Mouse (Mus musculus) liver, adult 2 months (tissue): ENCODE results near the gene Insl5. TPM values are rescaled to one million over a fixed set of nuclear protein-coding genes. Genes with fewer than 3 reads are reported as not detected.

Experiments used
- DNase-seq: peaks from one replicate; pipeline ENCODE4 v3.0.0-alpha.2; 2011; ENCODE audit warnings: low read depth, low spot score; ENCODE audit errors: extremely low read depth
- H3K27ac ChIP-seq: fragments of 200-500 bp; replicated peaks from 2 replicates; pipeline ENCODE4 v1.5.1; 2012; ENCODE audit warnings: low read depth, mild to moderate bottlenecking, control low read depth, inconsistent platforms, low read length; ENCODE audit not compliant: insufficient read depth
- H3K27me3 ChIP-seq: fragments of 200-500 bp; 2 replicates; pipeline ENCODE4 v1.6.1; 2012; ENCODE audit warnings: mild to moderate bottlenecking, moderate library complexity, low read length, inconsistent platforms; ENCODE audit not compliant: control insufficient read depth, insufficient read depth
- H3K36me3 ChIP-seq: fragments of 200-500 bp; 2 replicates; pipeline ENCODE4 v1.6.1; 2012; ENCODE audit warnings: low read length, inconsistent platforms; ENCODE audit not compliant: control insufficient read depth, insufficient read depth
- H3K4me1 ChIP-seq: fragments of 200-500 bp; 2 replicates; pipeline ENCODE4 v1.6.1; 2011; ENCODE audit warnings: low read length; ENCODE audit not compliant: control insufficient read depth, insufficient read depth
- H3K4me3 ChIP-seq: fragments of 200-500 bp; 2 replicates; pipeline ENCODE4 v1.5.1; 2011; ENCODE audit warnings: low read depth, mild to moderate bottlenecking, control low read depth, low read length, moderate library complexity; ENCODE audit not compliant: insufficient read depth
- H3K79me2 ChIP-seq: fragments of 200-500 bp; 2 replicates; pipeline ENCODE4 v1.6.1; 2012; ENCODE audit warnings: inconsistent platforms, mild to moderate bottlenecking, low read length, moderate library complexity; ENCODE audit not compliant: control insufficient read depth, insufficient read depth
- H3K9ac ChIP-seq: fragments of 200-500 bp; 2 replicates; pipeline ENCODE4 v1.6.1; 2012; ENCODE audit warnings: low read depth, mild to moderate bottlenecking, control low read depth, inconsistent platforms, low read length
- CTCF ChIP-seq: fragments of 200-500 bp; IDR thresholded peaks from 2 replicates; pipeline ENCODE4 v1.5.1; 2011; ENCODE audit warnings: low read depth, low read length, control low read depth
- POLR2A ChIP-seq: fragments of 200-500 bp; IDR thresholded peaks from 2 replicates; pipeline ENCODE4 v1.6.1; 2011; ENCODE audit warnings: low read length, control low read depth; ENCODE audit not compliant: insufficient read depth; ENCODE audit errors: extremely low read depth
- WGBS: fragments of 180-500 bp; shearing (Covaris S2); methylation state at CpG from one replicate; pipeline ENCODE4 v1.1.7; 2018; 5-methylcytosine and 5-hydroxymethylcytosine counted together
- polyA plus RNA-seq: library from polyadenylated mRNA; depleted of rRNA; stranded (reverse); fragments of >200 nt; gene quantifications from 2 replicates; pipeline ENCODE4 v1.2.3, GENCODE M21; 2012; rRNA removed
- total RNA-seq: library from RNA; depleted of rRNA; stranded (reverse); fragments of >200 nt; gene quantifications from 2 replicates; pipeline ENCODE4 v1.2.3, GENCODE M21; 2014; rRNA removed

Insl5 gene
- total and polyA plus RNA-seq, 2 experiments = not detected

- Histone ChIP-seq H3K9ac (no peak overlapping the region), H3K27ac (no peak overlapping the region), H3K79me2 (no peaks in the 10 kb centered on the region), H3K36me3 (no peaks in the 10 kb centered on the region), H3K4me1 (peaks cover 10% of the 10 kb centered on the region; the same call in 1 of the 2 replicates), H3K27me3 (no peaks in the 10 kb centered on the region), H3K4me3 (no peak overlapping the region)
- no peak for DNase-seq
- 45% methylated on average over 16 of the region's 16 CpGs for WGBS
- TF ChIP-seq POLR2A (no peak), CTCF (no peak)
Measured at GRCm38 (mm10) chr4:102977778-102978321, 48.8 kb downstream of the Insl5 start.

- no peak overlapping the region for H3K9ac ChIP-seq
- no peak for TF ChIP-seq CTCF
- TF ChIP-seq POLR2A = no peak
- 22% methylated on average over 12 of the region's 12 CpGs for WGBS
- H3K4me1 ChIP-seq = peaks cover 10% of the 10 kb centered on the region; the same call in 1 of the 2 replicates
- H3K27me3 ChIP-seq = no peaks in the 10 kb centered on the region
- peak; percentile 83 for DNase-seq
- no peak overlapping the region for H3K27ac ChIP-seq
- H3K36me3 ChIP-seq = no peaks in the 10 kb centered on the region
- H3K79me2 ChIP-seq = no peaks in the 10 kb centered on the region
- no peak overlapping the region for H3K4me3 ChIP-seq
Measured at GRCm38 (mm10) chr4:102976290-102977275, 50.1 kb downstream of the Insl5 start.

GRCm38 (mm10) chr4:102974172-102974571 lies 52.5 kb downstream of the Insl5 start:
- Histone ChIP-seq H3K4me1 (peaks cover 13% of the 10 kb centered on the region), H3K9ac (no peak overlapping the region), H3K4me3 (no peak overlapping the region), H3K27me3 (no peaks in the 10 kb centered on the region), H3K36me3 (no peaks in the 10 kb centered on the region), H3K79me2 (no peaks in the 10 kb centered on the region), H3K27ac (no peak overlapping the region)
- TF ChIP-seq POLR2A (no peak), CTCF (no peak)
- 73% methylated on average over 5 of the region's 5 CpGs for WGBS
- no peak for DNase-seq

GRCm38 (mm10) chr4:102972071-102972470 lies 54.6 kb downstream of the Insl5 start:
- Histone ChIP-seq H3K9ac (no peak overlapping the region), H3K27ac (no peak overlapping the region), H3K27me3 (no peaks in the 10 kb centered on the region), H3K79me2 (no peaks in the 10 kb centered on the region), H3K4me1 (peaks cover 13% of the 10 kb centered on the region), H3K36me3 (no peaks in the 10 kb centered on the region), H3K4me3 (no peak overlapping the region)
- WGBS = 71% methylated on average over 3 of the region's 3 CpGs
- TF ChIP-seq CTCF (no peak), POLR2A (no peak)
- no peak for DNase-seq

GRCm38 (mm10) chr4:102971159-102971558 lies 55.5 kb downstream of the Insl5 start:
- DNase-seq = no peak
- no peaks in the 10 kb centered on the region for H3K27me3 ChIP-seq
- H3K27ac ChIP-seq = no peak overlapping the region
- H3K4me3 ChIP-seq = no peak overlapping the region
- TF ChIP-seq POLR2A (no peak), CTCF (no peak)
- H3K36me3 ChIP-seq = no peaks in the 10 kb centered on the region
- H3K79me2 ChIP-seq = no peaks in the 10 kb centered on the region
- H3K4me1 ChIP-seq = peaks cover 5% of the 10 kb centered on the region
- H3K9ac ChIP-seq = no peak overlapping the region
- WGBS = 80% methylated on average over 5 of the region's 5 CpGs

- Histone ChIP-seq H3K36me3 (no peaks in the 10 kb centered on the region), H3K27ac (no peak overlapping the region), H3K4me1 (peaks cover 8% of the 10 kb centered on the region), H3K9ac (no peak overlapping the region), H3K27me3 (no peaks in the 10 kb centered on the region), H3K4me3 (no peak overlapping the region; the same call in 1 of the 2 replicates), H3K79me2 (no peaks in the 10 kb centered on the region)
- peak; percentile 70 for DNase-seq
- TF ChIP-seq POLR2A (no peak), CTCF (no peak)
- 47% methylated on average over 5 of the region's 5 CpGs for WGBS
Measured at GRCm38 (mm10) chr4:102969599-102969998, 57.0 kb downstream of the Insl5 start.

Other genes with a start within 250 kb of the Insl5 start
- not detected in 2 replicates for gene Tctex1d1, start 48.2 kb downstream of the Insl5 start, total RNA-seq
- gene Tctex1d1, start 48.2 kb downstream of the Insl5 start, polyA plus RNA-seq = not detected in 2 replicates
- 25.4 TPM in 2 replicates for gene Mier1, start 87.5 kb upstream of the Insl5 start, total RNA-seq
- gene Mier1, start 87.5 kb upstream of the Insl5 start, polyA plus RNA-seq = 4.3 and 7.3 TPM in 2 replicates
- 0.46 and 0.74 TPM in 2 replicates for gene Wdr78, start 87.7 kb upstream of the Insl5 start, total RNA-seq
- gene Wdr78, start 87.7 kb upstream of the Insl5 start, polyA plus RNA-seq = 0.10 and 0.22 TPM in 2 replicates
- gene Slc35d1, start 188.3 kb upstream of the Insl5 start, total RNA-seq = 27.8 and 37.1 TPM in 2 replicates
- 29.1 TPM in 2 replicates for gene Slc35d1, start 188.3 kb upstream of the Insl5 start, polyA plus RNA-seq